Mouse (Mus musculus) frontal cortex, postnatal 10 days (tissue): Measurements from ENCODE around the gene Jakmip3.
A peak's percentile ranks its signal among the peaks of the same experiment; 100 is the strongest.

Source experiments
- DNase-seq, 2 experiments: peaks; one replicate each; pipeline ENCODE4 v3.0.0; 2022; ENCODE audit warnings: low spot score in 2 of 2, mixed read lengths in 1 of 2

Gene Jakmip3

GRCm38 (mm10) chr7:139096399-139096798 is 155.9 kb downstream of the Jakmip3 start:
- no peak for DNase-seq

- DNase-seq = no peak
These were observed 160.1 kb downstream of the Jakmip3 start for GRCm38 (mm10) chr7:139100531-139101095.

- DNase-seq = no peak
These were observed 160.8 kb downstream of the Jakmip3 start for GRCm38 (mm10) chr7:139101286-139101804.

GRCm38 (mm10) chr7:139101826-139102225 is 161.3 kb downstream of the Jakmip3 start:
- no peak for DNase-seq

- no peak for DNase-seq
These were observed 163.4 kb downstream of the Jakmip3 start for GRCm38 (mm10) chr7:139103960-139104381.

- no peak for DNase-seq
These were observed 164.5 kb downstream of the Jakmip3 start for GRCm38 (mm10) chr7:139105076-139105475.

GRCm38 (mm10) chr7:139105705-139106104 is 165.2 kb downstream of the Jakmip3 start:
- no peak for DNase-seq

GRCm38 (mm10) chr7:139107908-139108650 is 167.5 kb downstream of the Jakmip3 start:
- no peak for DNase-seq

GRCm38 (mm10) chr7:139119152-139119774 is 178.7 kb downstream of the Jakmip3 start:
- DNase-seq = peak; percentile 61 to 85

- no peak for DNase-seq
These were observed 179.2 kb downstream of the Jakmip3 start for GRCm38 (mm10) chr7:139119775-139120153.

- no peak for DNase-seq
These were observed 185.4 kb downstream of the Jakmip3 start for GRCm38 (mm10) chr7:139125881-139126280.

GRCm38 (mm10) chr7:139126549-139126948 is 186.0 kb downstream of the Jakmip3 start:
- DNase-seq = no peak

GRCm38 (mm10) chr7:139128994-139129393 is 188.5 kb downstream of the Jakmip3 start:
- no peak for DNase-seq

- no peak for DNase-seq
These were observed 189.8 kb downstream of the Jakmip3 start for GRCm38 (mm10) chr7:139130361-139130760.

GRCm38 (mm10) chr7:139131538-139131937 is 191.0 kb downstream of the Jakmip3 start:
- DNase-seq = no peak

GRCm38 (mm10) chr7:139133446-139133845 is 192.9 kb downstream of the Jakmip3 start:
- peak in 1 of 2 experiments; percentile 39 for DNase-seq
